15 mouse cellular contexts compared by ENCODE assay signal in the genomic region with DNA sequence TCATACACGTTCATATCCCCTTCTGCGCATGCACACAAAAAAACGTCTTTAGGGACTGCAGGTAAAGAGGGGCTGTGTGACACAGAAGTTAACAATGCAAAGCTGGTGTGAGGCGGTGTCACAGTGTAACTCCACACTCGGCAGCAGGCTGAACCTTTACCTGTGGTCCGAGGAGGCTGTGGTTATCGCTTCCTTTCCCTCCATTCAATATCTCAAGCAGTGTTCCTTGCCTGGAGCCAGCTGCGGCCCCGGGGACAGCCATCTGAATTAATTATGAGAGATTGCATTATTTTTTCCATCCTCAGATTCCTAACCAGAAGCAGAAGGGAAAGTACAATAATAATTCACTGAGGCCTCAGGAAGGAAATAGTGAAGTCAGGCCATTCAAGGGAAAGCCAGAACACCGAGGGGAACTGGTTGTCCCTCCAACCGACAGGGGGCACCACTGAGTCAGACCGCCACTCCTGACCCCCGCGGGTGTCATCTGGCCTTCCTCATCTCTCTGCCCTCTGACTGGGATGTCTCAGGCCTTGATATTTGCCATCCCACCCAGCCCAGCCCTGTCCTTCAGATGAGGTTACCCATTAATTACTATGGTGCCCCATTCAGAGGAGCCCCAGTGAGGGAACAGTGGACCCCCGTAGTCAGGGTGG. TPM values are rescaled to one million over a fixed set of nuclear protein-coding genes. Genes with fewer than 3 reads are reported as not detected.
A peak's percentile ranks its signal among the peaks of the same experiment; 100 is the strongest.
DNase-seq lines count a peak whose midpoint lies in the region; ATAC-seq and TF ChIP-seq lines count a peak whose summit lies in the region.
"Had no signal": no experiment of that assay in that cellular context is flagged by ENCODE, and none has a peak within 500 bp of the region (broad histone marks: within the 10 kb centered on the region; RNA-seq: fewer than 3 reads in every experiment).

No protein-coding gene starts in this region.

- DNase-seq in hindbrain, embryonic 10.5 days (ENCODE audit: low spot score): no peak
- no peak for DNase-seq in hindbrain, embryonic 14.5 days (ENCODE audit: low spot score)
- no peak for DNase-seq in lung, embryonic 14.5 days
- DNase-seq in lung, postnatal 4 days: no peak
- peak; percentile 38 for DNase-seq in ES-CJ7 (ENCODE audit: low read depth, low spot score)
- no peak for DNase-seq in neural tube, embryonic 10.5 days (ENCODE audit: extremely low spot score, low spot score)
- no peak for DNase-seq in layer of hippocampus, postnatal 25 days (ENCODE audit: extremely low spot score in 1 of 2, low spot score in 1 of 2)
- DNase-seq: cerebellum, adult 11 months; kidney, postnatal 25 days; thymus, postnatal 25 days had no signal

- H3K36me3 ChIP-seq in hindbrain, embryonic 10.5 days: no peaks in the 10 kb centered on the region
- no peaks in the 10 kb centered on the region for H3K36me3 ChIP-seq in hindbrain, embryonic 14.5 days (replicated peaks; ENCODE audit: control insufficient read depth, insufficient read depth)
- no peaks in the 10 kb centered on the region for H3K36me3 ChIP-seq in lung, embryonic 14.5 days (ENCODE audit: insufficient read depth)
- no peaks in the 10 kb centered on the region for H3K36me3 ChIP-seq in midbrain, embryonic 15.5 days (replicated peaks)
- H3K36me3 ChIP-seq: heart, embryonic 15.5 days; lung, embryonic 15.5 days had no signal

- no peak overlapping the region for H3K4me2 ChIP-seq in hindbrain, embryonic 14.5 days (replicated peaks)
- H3K4me2 ChIP-seq in lung, embryonic 14.5 days: no peak overlapping the region
- no peak overlapping the region for H3K4me2 ChIP-seq in midbrain, embryonic 15.5 days
- H3K4me2 ChIP-seq: heart, embryonic 15.5 days; lung, embryonic 15.5 days had no signal

- H3K9ac ChIP-seq in hindbrain, embryonic 14.5 days: no peak overlapping the region
- H3K9ac ChIP-seq in lung, embryonic 14.5 days: no peak overlapping the region
- H3K9ac ChIP-seq in midbrain, embryonic 15.5 days: no peak overlapping the region
- H3K9ac ChIP-seq: lung, embryonic 15.5 days had no signal

- no peaks in the 10 kb centered on the region for H3K27me3 ChIP-seq in hindbrain, embryonic 10.5 days (ENCODE audit: insufficient read depth, poor library complexity, severe bottlenecking)
- H3K27me3 ChIP-seq in hindbrain, embryonic 14.5 days (ENCODE audit: control insufficient read depth, insufficient read depth, low read length): 0 out of 2 replicates have a peak, but pooled peaks cover 3% of the 10 kb centered on the region
- no peaks in the 10 kb centered on the region for H3K27me3 ChIP-seq in lung, embryonic 14.5 days (ENCODE audit: insufficient read depth, low read length)
- H3K27me3 ChIP-seq in midbrain, embryonic 15.5 days (replicated peaks): no peaks in the 10 kb centered on the region
- H3K27me3 ChIP-seq: heart, embryonic 15.5 days; lung, embryonic 15.5 days had no signal

- H3K4me1 ChIP-seq in hindbrain, embryonic 10.5 days (replicated peaks): peaks cover 49% of the 10 kb centered on the region
- peaks cover 31% of the 10 kb centered on the region; the same call in 1 of the 2 replicates for H3K4me1 ChIP-seq in hindbrain, embryonic 14.5 days (replicated peaks; ENCODE audit: control insufficient read depth, insufficient read depth, low read length)
- peaks cover 33% of the 10 kb centered on the region for H3K4me1 ChIP-seq in lung, embryonic 14.5 days (ENCODE audit: insufficient read depth)
- peaks cover 32% of the 10 kb centered on the region for H3K4me1 ChIP-seq in midbrain, embryonic 15.5 days

- no peak for ATAC-seq in hindbrain, embryonic 14.5 days (ENCODE audit: low FRiP score)
- ATAC-seq in lung, embryonic 14.5 days (ENCODE audit: insufficient read depth): no peak
- peak; percentile 41; the same call in 1 of the 2 replicates for ATAC-seq in midbrain, embryonic 15.5 days (replicated peaks)

- 86% methylated on average over 15 of the region's 15 CpGs for WGBS in hindbrain, embryonic 10.5 days
- 73% methylated on average over 15 of the region's 15 CpGs for WGBS in hindbrain, embryonic 14.5 days
- 73% methylated on average over 15 of the region's 15 CpGs for WGBS in lung, embryonic 14.5 days
- 77% methylated on average over 15 of the region's 15 CpGs for WGBS in midbrain, embryonic 15.5 days

- peak overlapping the region; percentile 13; the same call in 1 of the 2 replicates for H3K27ac ChIP-seq in hindbrain, embryonic 10.5 days
- no peak overlapping the region for H3K27ac ChIP-seq in hindbrain, embryonic 14.5 days
- H3K27ac ChIP-seq in lung, embryonic 14.5 days (ENCODE audit: low read depth): no peak overlapping the region
- no peak overlapping the region for H3K27ac ChIP-seq in midbrain, embryonic 15.5 days
- H3K27ac ChIP-seq: lung, embryonic 15.5 days had no signal

- no peaks in the 10 kb centered on the region for H3K9me3 ChIP-seq in hindbrain, embryonic 10.5 days
- H3K9me3 ChIP-seq in hindbrain, embryonic 14.5 days (ENCODE audit: control insufficient read depth, low read length): no peaks in the 10 kb centered on the region
- H3K9me3 ChIP-seq in lung, embryonic 14.5 days (ENCODE audit: low read depth, low read length): no peaks in the 10 kb centered on the region
- H3K9me3 ChIP-seq in midbrain, embryonic 15.5 days: no peaks in the 10 kb centered on the region
- H3K9me3 ChIP-seq: heart, embryonic 15.5 days; lung, embryonic 15.5 days had no signal

- peak; percentile 57 for TF ChIP-seq CTCF in lung, embryonic 14.5 days (IDR thresholded peaks at IDR 0.05; ENCODE audit: low read depth)

- H3K4me3 ChIP-seq in hindbrain, embryonic 10.5 days: no peak overlapping the region
- no peak overlapping the region for H3K4me3 ChIP-seq in hindbrain, embryonic 14.5 days (replicated peaks; ENCODE audit: low read length)
- no peak overlapping the region for H3K4me3 ChIP-seq in lung, embryonic 14.5 days (ENCODE audit: low read depth, low read length)
- no peak overlapping the region for H3K4me3 ChIP-seq in midbrain, embryonic 15.5 days
- H3K4me3 ChIP-seq: heart, embryonic 15.5 days; lung, embryonic 15.5 days had no signal

RNA-seq across cellular contexts. Expression of a gene that starts 53.2 kb away (rescaled TPM):
- 0.47 TPM in 2 replicates for polyA plus RNA-seq in hindbrain, embryonic 10.5 days (2016; fragmentation: Nextera tagmentation; extraction: Ambion mirVana)
- 0.08 and 0.12 TPM in 2 replicates for polyA plus RNA-seq in hindbrain, embryonic 14.5 days (2014; fragmentation: Nextera tagmentation; extraction: Ambion mirVana)
- 0.12 and 0.68 TPM in 2 replicates for polyA plus RNA-seq in lung, embryonic 14.5 days (2014; fragmentation: Nextera tagmentation; extraction: Ambion mirVana)
- polyA plus RNA-seq in midbrain, embryonic 15.5 days (2015; fragmentation: Nextera tagmentation; extraction: Ambion mirVana): 0.14 and 0.21 TPM in 2 replicates
- under 1 TPM in 1 of 2 experiments, not detected in 1; 0.14 TPM for total RNA-seq in layer of hippocampus, postnatal 25 days (2021)
- total RNA-seq: left cerebral cortex, postnatal 10 days; MEL had no signal
